ENCODE assay signal across 16 mouse cellular contexts in genomic region chr16:50026100-50026884, GRCm38 (mm10).
DNase-seq lines count a peak whose midpoint lies in the region; ATAC-seq lines count a peak whose summit lies in the region.
"Had no signal": no experiment of that assay in that cellular context is flagged by ENCODE, and none has a peak within 500 bp of the region (broad histone marks: within the 10 kb centered on the region; RNA-seq: fewer than 3 reads in every experiment).

No protein-coding gene starts in this region.

- no peaks in the 10 kb centered on the region; the same call in 1 of the 2 replicates for H3K9me3 ChIP-seq in hindbrain, embryonic 16.5 days (ENCODE audit: control insufficient read depth, low read length)
- no peaks in the 10 kb centered on the region for H3K9me3 ChIP-seq in hindbrain, embryonic 11.5 days (ENCODE audit: control insufficient read depth, low read length)
- H3K9me3 ChIP-seq: heart, embryonic 10.5 days; intestine, embryonic 15.5 days had no signal

- no peak overlapping the region for H3K9ac ChIP-seq in hindbrain, embryonic 16.5 days (ENCODE audit: low read depth, low read length)
- H3K9ac ChIP-seq in hindbrain, embryonic 11.5 days (ENCODE audit: low read depth, low read length): no peak overlapping the region
- H3K9ac ChIP-seq: intestine, embryonic 15.5 days had no signal

- no peak overlapping the region for H3K27ac ChIP-seq in hindbrain, embryonic 16.5 days (ENCODE audit: low read depth, low read length)
- no peak overlapping the region for H3K27ac ChIP-seq in hindbrain, embryonic 11.5 days (ENCODE audit: low read depth, low read length)
- H3K27ac ChIP-seq: heart, embryonic 10.5 days; intestine, embryonic 15.5 days had no signal

- no peaks in the 10 kb centered on the region for H3K27me3 ChIP-seq in hindbrain, embryonic 16.5 days (replicated peaks; ENCODE audit: control insufficient read depth, insufficient read depth, low read length)
- H3K27me3 ChIP-seq in hindbrain, embryonic 11.5 days (ENCODE audit: control insufficient read depth, insufficient read depth, low read length): no peaks in the 10 kb centered on the region
- H3K27me3 ChIP-seq: intestine, embryonic 15.5 days had no signal

- no peak for DNase-seq in hindbrain, embryonic 11.5 days (ENCODE audit: low spot score)
- peak; percentile 78 for DNase-seq in A20 (ENCODE audit: low read depth, low spot score)
- peak; percentile 49 for DNase-seq in embryo, embryonic 11 days
- DNase-seq in MN1 (ENCODE audit: low spot score): no peak
- no peak for DNase-seq in thymus, postnatal 10 days (ENCODE audit: low spot score in 2 of 2)
- DNase-seq: adrenal gland, adult 8-10 months; cerebellum, postnatal 14 days; heart, postnatal 36 days; kidney, postnatal 14 days; right cerebral cortex, postnatal 4 days had no signal

- WGBS in hindbrain, embryonic 16.5 days: 19% methylated on average over 3 of the region's 3 CpGs
- 22% methylated on average over 3 of the region's 3 CpGs for WGBS in hindbrain, embryonic 11.5 days

- H3K4me3 ChIP-seq in hindbrain, embryonic 16.5 days (ENCODE audit: low read length): no peak overlapping the region
- H3K4me3 ChIP-seq in hindbrain, embryonic 11.5 days (ENCODE audit: low read depth, low read length): no peak overlapping the region
- H3K4me3 ChIP-seq: heart, embryonic 10.5 days; intestine, embryonic 15.5 days had no signal

- 0 out of 2 replicates have a peak, but pooled peaks have one; percentile 52 for ATAC-seq in hindbrain, embryonic 16.5 days
- ATAC-seq in hindbrain, embryonic 11.5 days (ENCODE audit: low FRiP score): no peak
- 0 out of 2 replicates have a peak, but pooled peaks have one; percentile 6 for ATAC-seq in megakaryocyte, adult 5-6 weeks (ENCODE audit: poor library complexity, severe bottlenecking)
- ATAC-seq: CD4-positive, CD25-positive, alpha-beta regulatory T cell, adult 4 months; intestine, embryonic 15.5 days had no signal

- no peaks in the 10 kb centered on the region for H3K36me3 ChIP-seq in hindbrain, embryonic 16.5 days (ENCODE audit: control insufficient read depth, insufficient read depth, low read length)
- H3K36me3 ChIP-seq in hindbrain, embryonic 11.5 days (ENCODE audit: control insufficient read depth, insufficient read depth, low read length): no peaks in the 10 kb centered on the region
- H3K36me3 ChIP-seq: heart, embryonic 10.5 days; intestine, embryonic 15.5 days had no signal

- H3K4me2 ChIP-seq in hindbrain, embryonic 16.5 days (ENCODE audit: low read length): no peak overlapping the region
- no peak overlapping the region for H3K4me2 ChIP-seq in hindbrain, embryonic 11.5 days (replicated peaks; ENCODE audit: low read depth, low read length)
- H3K4me2 ChIP-seq: intestine, embryonic 15.5 days; liver, embryonic 11.5 days had no signal

- no peaks in the 10 kb centered on the region; the same call in none of the 2 replicates for H3K4me1 ChIP-seq in hindbrain, embryonic 16.5 days (ENCODE audit: control insufficient read depth, insufficient read depth, low read depth, low read length)
- H3K4me1 ChIP-seq in hindbrain, embryonic 11.5 days (replicated peaks; ENCODE audit: control insufficient read depth, insufficient read depth, low read length): no peaks in the 10 kb centered on the region
- H3K4me1 ChIP-seq: intestine, embryonic 15.5 days had no signal

Comparison
In these comparisons a context has a peak if more than half of its experiments do, and no peak if none do; other contexts are left out.
1. DNase-seq: peak in A20 (single experiment) and embryo, embryonic 11 days (single experiment); none in hindbrain, embryonic 11.5 days (single experiment), MN1 (single experiment) and thymus, postnatal 10 days (0 of 2).